Mouse (Mus musculus) splenic B cell, adult 2 months (primary cell): ENCODE data around the gene Prl7c1.
"Not testable (repeated sequence)": the region's sequence is repeated elsewhere in the genome, so short reads cannot be mapped to it uniquely, and the experiment has no call there.

Source experiments
- DNase-seq: peaks from one replicate; pipeline ENCODE4 v3.0.0-alpha.2; 2011; ENCODE audit warnings: low read depth, low spot score
- H3K27me3 ChIP-seq: 2 replicates; pipeline ENCODE4 v1.6.1; 2012; ENCODE audit warnings: mild to moderate bottlenecking, low read length, moderate library complexity, mixed read lengths; ENCODE audit not compliant: control insufficient read depth, poor library complexity, insufficient read depth, severe bottlenecking
- H3K36me3 ChIP-seq: 2 replicates; pipeline ENCODE4 v1.6.1; 2012; ENCODE audit warnings: mild to moderate bottlenecking, low read length, moderate library complexity, mixed read lengths; ENCODE audit not compliant: control insufficient read depth, poor library complexity, insufficient read depth, severe bottlenecking

Prl7c1 gene

DNA sequence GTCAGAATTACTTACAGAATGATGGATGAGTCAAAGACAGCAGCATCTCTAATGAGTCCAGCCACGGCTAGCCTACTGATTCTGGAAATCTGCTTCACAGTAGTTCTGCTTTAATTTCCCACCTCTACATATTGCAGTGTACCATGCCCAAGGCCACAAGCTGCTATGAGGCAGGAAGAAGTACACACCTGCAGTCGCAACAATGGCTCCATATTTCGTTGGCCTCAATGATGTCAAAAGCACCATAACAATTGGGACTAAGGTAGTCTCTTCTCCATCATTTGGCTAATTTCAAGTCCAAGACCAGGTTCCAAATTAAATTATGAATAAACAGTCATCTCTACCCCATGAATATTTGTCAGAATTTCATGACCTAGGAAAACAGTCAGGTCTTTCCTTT lies at the start of gene Prl7c1:
Gene Prl7c1 (minus strand): TSS at position 101 of the 400 bp plus-strand sequence.
- not testable (repeated sequence) for H3K36me3 ChIP-seq, H3K27me3 ChIP-seq, DNase-seq

DNA sequence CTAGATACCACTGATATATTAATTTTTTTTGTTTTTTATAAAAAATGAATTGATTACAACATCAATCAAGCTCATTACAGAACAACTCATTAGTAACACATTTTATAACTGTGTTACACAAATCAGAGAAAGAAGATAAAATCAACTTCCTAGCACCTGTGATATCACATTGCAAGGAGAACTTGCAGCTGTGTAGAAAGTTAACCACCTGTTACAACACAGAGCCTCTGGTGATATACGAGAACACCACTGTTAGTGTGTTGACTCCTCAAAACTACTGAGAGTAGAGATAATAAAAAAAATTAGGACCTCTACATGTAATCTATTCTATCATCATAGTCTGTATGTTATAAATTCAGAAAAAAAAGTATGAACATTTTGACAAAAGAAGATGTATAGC lies 22.2 kb upstream of the Prl7c1 start:
- no peak for DNase-seq

DNA sequence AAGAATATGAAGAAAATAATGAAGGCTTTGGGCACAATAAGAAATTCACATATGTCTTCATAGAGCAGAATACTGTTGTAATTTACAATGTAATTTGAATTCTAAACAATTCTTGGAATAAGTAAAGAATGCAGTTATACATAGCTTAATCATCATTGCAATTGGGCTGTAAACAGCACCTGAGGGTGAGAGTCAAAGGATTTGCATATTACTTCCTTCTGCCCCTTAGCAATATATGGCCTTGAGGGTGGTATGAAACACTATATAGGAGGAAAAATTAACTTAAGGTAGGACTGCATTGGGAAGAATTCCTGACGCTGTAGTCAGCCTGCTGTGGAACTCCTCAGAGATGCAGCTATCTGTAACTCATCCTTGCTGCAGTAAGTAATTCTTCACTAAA lies 20.8 kb upstream of the Prl7c1 start, which contains the start of gene Prl2a1:
Gene Prl2a1 (plus strand): TSS at position 301 of the 400 bp plus-strand sequence.
- DNase-seq = no peak
- no peaks in the 10 kb centered on the region for H3K27me3 ChIP-seq
- no peaks in the 10 kb centered on the region for H3K36me3 ChIP-seq

More for the DNA sequence above, 22.2 kb upstream of the Prl7c1 start:
- Histone ChIP-seq H3K27me3 (no peaks in the 10 kb centered on the region), H3K36me3 (no peaks in the 10 kb centered on the region)

DNA sequence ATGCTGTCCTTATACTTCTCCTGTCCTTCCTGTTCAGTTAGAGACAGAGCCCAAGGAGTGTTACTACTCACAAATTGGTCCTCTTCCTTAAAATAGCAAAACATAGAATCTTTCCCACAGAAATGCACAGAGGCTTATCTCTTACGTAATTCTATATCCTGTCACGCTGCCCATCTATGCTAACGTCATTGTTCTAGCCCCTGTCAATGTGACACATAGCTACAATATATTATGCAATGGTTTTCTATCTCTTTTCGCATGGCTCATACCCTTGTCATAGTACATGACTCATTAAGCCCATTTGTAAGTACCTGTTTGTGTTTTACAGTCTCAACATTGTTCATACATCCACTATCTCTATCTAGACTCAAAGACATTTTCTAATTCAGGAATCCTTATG lies 18.7 kb upstream of the Prl7c1 start:
- no peaks in the 10 kb centered on the region for H3K27me3 ChIP-seq
- no peaks in the 10 kb centered on the region for H3K36me3 ChIP-seq
- no peak for DNase-seq

DNA sequence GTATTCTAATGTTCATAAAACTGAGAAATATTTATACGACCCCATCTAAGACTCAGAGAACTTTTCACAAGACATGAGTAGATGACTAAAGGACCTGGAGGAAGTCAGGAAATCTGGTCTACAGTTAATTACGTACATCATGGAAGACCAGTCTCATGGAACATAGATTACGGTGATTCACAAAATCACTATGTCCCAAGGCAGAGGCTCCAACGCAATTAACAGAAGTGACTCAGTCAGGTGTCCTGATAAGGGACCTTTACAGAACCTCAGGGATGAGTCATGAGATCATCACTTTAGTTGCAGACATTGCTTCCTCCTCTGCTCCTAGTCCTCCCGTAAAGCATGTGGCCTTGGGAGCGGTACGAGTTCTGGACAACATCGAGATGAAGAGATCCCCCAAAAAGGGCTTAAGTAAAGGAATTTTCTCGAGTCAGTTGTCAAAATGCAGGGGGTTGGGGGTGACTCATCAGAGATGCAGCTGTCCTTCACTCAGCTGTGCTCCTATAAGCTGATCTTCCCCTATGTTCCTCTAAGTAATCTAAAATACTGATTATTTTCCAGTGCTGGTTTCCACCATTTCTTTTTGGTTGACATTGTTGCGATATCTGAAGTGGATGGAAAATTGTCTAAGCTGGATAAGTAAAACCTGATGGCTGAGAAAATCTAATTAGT lies 46.0 kb downstream of the Prl7c1 start:
- Histone ChIP-seq H3K36me3 (no peaks in the 10 kb centered on the region), H3K27me3 (no peaks in the 10 kb centered on the region)
- DNase-seq = no peak

DNA sequence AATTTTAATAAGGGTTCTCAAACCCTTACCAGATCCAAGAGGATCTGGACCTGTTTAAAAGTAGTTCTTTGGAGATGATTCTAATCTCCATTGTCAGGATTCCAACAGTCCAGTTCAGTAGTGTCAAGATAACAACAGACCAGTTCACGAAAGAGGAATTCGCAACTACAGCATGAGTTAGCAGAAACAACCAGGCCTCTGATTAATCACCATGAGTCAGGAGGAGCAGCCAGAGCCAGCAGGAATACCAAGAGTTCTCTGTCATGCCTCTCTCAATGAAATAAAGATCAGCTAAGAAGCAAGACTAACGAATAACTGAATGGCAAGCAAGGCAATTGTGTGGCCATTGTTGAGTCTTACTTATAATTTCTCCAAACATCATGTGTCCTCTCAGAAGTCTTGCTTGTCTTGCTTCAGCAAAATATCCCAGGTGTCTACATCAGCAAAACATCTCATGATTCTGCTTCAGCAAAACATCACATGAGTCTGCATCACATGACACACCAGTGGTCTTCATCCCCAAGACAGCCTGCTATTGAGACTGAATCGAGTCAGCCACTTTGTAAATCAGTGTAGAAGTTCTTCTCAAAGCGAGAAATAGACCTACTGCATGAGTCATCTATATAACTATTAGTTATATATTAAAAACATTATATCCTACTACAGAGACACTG lies 50.2 kb downstream of the Prl7c1 start:
- DNase-seq, H3K27me3 ChIP-seq, H3K36me3 ChIP-seq: not testable (repeated sequence)

DNA sequence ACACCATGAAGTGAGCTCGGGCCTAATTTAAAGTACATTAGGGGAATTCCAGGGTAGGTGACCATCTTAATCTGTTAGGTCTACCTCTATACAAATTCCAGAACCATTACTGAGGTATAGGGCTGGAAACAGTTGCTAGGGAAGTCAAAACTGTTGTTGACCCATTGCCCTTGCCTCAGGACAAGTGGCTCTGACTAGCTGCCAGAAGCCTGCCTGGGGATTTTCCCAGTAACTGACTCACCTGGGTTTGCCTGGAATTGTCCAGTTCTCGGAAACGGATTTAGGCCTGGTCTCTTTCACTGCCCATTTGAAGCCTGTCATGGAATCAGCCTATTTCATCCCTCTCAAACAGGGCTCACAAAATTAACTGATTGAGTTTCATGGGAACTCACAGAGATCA lies 55.5 kb downstream of the Prl7c1 start:
- not testable (repeated sequence) for H3K27me3 ChIP-seq, DNase-seq, H3K36me3 ChIP-seq
